In the genomic region with DNA sequence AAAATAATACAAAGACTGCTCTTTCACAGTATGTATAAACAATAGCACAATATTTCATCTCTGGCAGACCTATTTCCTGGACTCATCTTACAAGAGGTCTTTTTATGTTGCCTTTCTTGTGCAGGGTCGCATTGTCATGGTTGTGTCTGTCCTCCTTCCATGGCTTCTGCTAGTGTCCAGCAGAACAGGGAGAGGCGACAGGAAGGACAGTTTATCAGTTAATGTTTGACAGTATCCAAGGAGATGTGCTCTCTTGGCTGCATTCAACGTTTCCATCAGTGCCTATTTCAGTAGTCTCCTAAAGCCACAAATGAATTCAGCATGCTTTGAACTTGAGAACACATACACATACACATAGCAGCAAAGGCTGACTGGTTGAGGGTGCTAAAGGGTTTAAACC, we compare ENCODE assay signal across 29 mouse cellular contexts. TPM values are rescaled to one million over a fixed set of nuclear protein-coding genes. Genes with fewer than 3 reads are reported as not detected.
DNase-seq lines count a peak whose midpoint lies in the region; ATAC-seq and TF ChIP-seq lines count a peak whose summit lies in the region.
"Had no signal": no experiment of that assay in that cellular context is flagged by ENCODE, and none has a peak within 500 bp of the region (broad histone marks: within the 10 kb centered on the region; RNA-seq: fewer than 3 reads in every experiment).

No protein-coding gene starts in this region.

- peaks cover 7% of the 10 kb centered on the region for H3K4me1 ChIP-seq in forebrain, postnatal 0 days (ENCODE audit: insufficient read depth)
- peaks cover 9% of the 10 kb centered on the region for H3K4me1 ChIP-seq in forebrain, embryonic 13.5 days
- peaks cover 7% of the 10 kb centered on the region; the same call in 1 of the 2 replicates for H3K4me1 ChIP-seq in lung, embryonic 15.5 days
- H3K4me1 ChIP-seq in midbrain, postnatal 0 days (ENCODE audit: insufficient read depth, low read length), result 0 out of 2 replicates have a peak, but pooled peaks cover 3% of the 10 kb centered on the region
- H3K4me1 ChIP-seq: embryonic facial prominence, embryonic 10.5 days; embryonic facial prominence, embryonic 13.5 days; heart, embryonic 12.5 days; heart, embryonic 15.5 days had no signal

- 0 out of 2 replicates have a peak overlapping the region, but pooled peaks have one; percentile 29 for H3K27ac ChIP-seq in forebrain, postnatal 0 days (ENCODE audit: low read depth, low read length)
- H3K27ac ChIP-seq in forebrain, embryonic 13.5 days, result no peak overlapping the region
- no peak overlapping the region for H3K27ac ChIP-seq in lung, embryonic 15.5 days
- H3K27ac ChIP-seq in midbrain, postnatal 0 days (ENCODE audit: low read depth, low read length), result no peak overlapping the region
- H3K27ac ChIP-seq: embryonic facial prominence, embryonic 10.5 days; embryonic facial prominence, embryonic 13.5 days; forebrain, embryonic 12.5 days; gastrocnemius, adult 2 months; heart, embryonic 15.5 days; hindbrain, embryonic 14.5 days had no signal

- DNase-seq in forebrain, postnatal 0 days, result no peak
- peak; percentile 22 for DNase-seq in kidney, postnatal 14 days
- DNase-seq in kidney, adult 11 months, result no peak
- no peak for DNase-seq in lung, postnatal 4 days
- peak; percentile 49 for DNase-seq in lung, postnatal 10 days
- DNase-seq in midbrain, postnatal 0 days (ENCODE audit: low spot score), result no peak
- DNase-seq: adrenal gland, adult 8-10 months; adrenal gland, postnatal 25 days; cerebellum, adult 11-12 months; cerebellum, adult 8-10 months; cerebellum, postnatal 10 days; cerebellum, postnatal 36 days; embryo, embryonic 11 days; gastrocnemius, adult 2 months; gastrocnemius, postnatal 14 days; heart, adult 11 months; heart, postnatal 10 days; heart, postnatal 36 days had no signal

- H3K27me3 ChIP-seq in forebrain, postnatal 0 days (ENCODE audit: insufficient read depth, low read length), result no peaks in the 10 kb centered on the region
- H3K27me3 ChIP-seq in forebrain, embryonic 13.5 days, result no peaks in the 10 kb centered on the region
- no peaks in the 10 kb centered on the region for H3K27me3 ChIP-seq in lung, embryonic 15.5 days
- H3K27me3 ChIP-seq in midbrain, postnatal 0 days (ENCODE audit: insufficient read depth, low read length), result no peaks in the 10 kb centered on the region
- H3K27me3 ChIP-seq: embryonic facial prominence, embryonic 13.5 days; forebrain, embryonic 12.5 days; heart, embryonic 12.5 days; heart, embryonic 15.5 days had no signal

- H3K36me3 ChIP-seq in forebrain, postnatal 0 days (ENCODE audit: insufficient read depth), result no peaks in the 10 kb centered on the region
- H3K36me3 ChIP-seq in forebrain, embryonic 13.5 days (ENCODE audit: poor library complexity, severe bottlenecking), result no peaks in the 10 kb centered on the region
- H3K36me3 ChIP-seq in lung, embryonic 15.5 days, result no peaks in the 10 kb centered on the region
- no peaks in the 10 kb centered on the region for H3K36me3 ChIP-seq in midbrain, postnatal 0 days (ENCODE audit: insufficient read depth, low read length)
- H3K36me3 ChIP-seq: embryonic facial prominence, embryonic 10.5 days; embryonic facial prominence, embryonic 13.5 days; forebrain, embryonic 12.5 days; heart, embryonic 12.5 days; heart, embryonic 15.5 days had no signal

- ATAC-seq in forebrain, postnatal 0 days, result no peak
- ATAC-seq in forebrain, embryonic 13.5 days, result no peak
- peak; percentile 52; the same call in 1 of the 2 replicates for ATAC-seq in lung, embryonic 15.5 days (ENCODE audit: borderline replicate concordance, extremely low read depth, low FRiP score, low TSS enrichment)
- ATAC-seq in midbrain, postnatal 0 days (ENCODE audit: low FRiP score), result no peak
- ATAC-seq: activated CD4-positive, CD25-positive, alpha-beta regulatory T cell, adult 4 months; forebrain, embryonic 16.5 days had no signal

- no peak for TF ChIP-seq CTCF in forebrain, postnatal 0 days (IDR thresholded peaks at IDR 0.05; ENCODE audit: low read depth)
- TF ChIP-seq CTCF in midbrain, postnatal 0 days (IDR thresholded peaks at IDR 0.05), result no peak

- H3K4me3 ChIP-seq in forebrain, postnatal 0 days (ENCODE audit: low read depth, low read length), result no peak overlapping the region
- no peak overlapping the region for H3K4me3 ChIP-seq in forebrain, embryonic 13.5 days
- H3K4me3 ChIP-seq in lung, embryonic 15.5 days, result no peak overlapping the region
- H3K4me3 ChIP-seq in midbrain, postnatal 0 days (ENCODE audit: low read depth, low read length), result no peak overlapping the region
- H3K4me3 ChIP-seq: embryonic facial prominence, embryonic 10.5 days; embryonic facial prominence, embryonic 13.5 days; erythroblast, embryonic 14.5 days; forebrain, embryonic 12.5 days; gastrocnemius, adult 2 months; heart, embryonic 12.5 days; heart, embryonic 15.5 days had no signal

- 80% methylated on average over 3 of the region's 3 CpGs for WGBS in forebrain, postnatal 0 days
- WGBS in forebrain, embryonic 13.5 days, result 74% methylated on average over 3 of the region's 3 CpGs
- WGBS in lung, embryonic 15.5 days, result 18% methylated on average over 3 of the region's 3 CpGs
- 64% methylated on average over 3 of the region's 3 CpGs for WGBS in midbrain, postnatal 0 days

- no peak overlapping the region for H3K4me2 ChIP-seq in forebrain, postnatal 0 days (ENCODE audit: low read depth)
- no peak overlapping the region for H3K4me2 ChIP-seq in forebrain, embryonic 13.5 days
- no peak overlapping the region for H3K4me2 ChIP-seq in lung, embryonic 15.5 days
- no peak overlapping the region for H3K4me2 ChIP-seq in midbrain, postnatal 0 days (ENCODE audit: low read depth, low read length, poor library complexity, severe bottlenecking)
- H3K4me2 ChIP-seq: embryonic facial prominence, embryonic 13.5 days; forebrain, embryonic 12.5 days; heart, embryonic 12.5 days; heart, embryonic 15.5 days; hindbrain, embryonic 14.5 days had no signal

- H3K9me3 ChIP-seq in forebrain, postnatal 0 days (ENCODE audit: low read length), result no peaks in the 10 kb centered on the region
- H3K9me3 ChIP-seq in forebrain, embryonic 13.5 days (replicated peaks), result no peaks in the 10 kb centered on the region
- H3K9me3 ChIP-seq in lung, embryonic 15.5 days, result no peaks in the 10 kb centered on the region
- no peaks in the 10 kb centered on the region for H3K9me3 ChIP-seq in midbrain, postnatal 0 days (ENCODE audit: low read length)
- H3K9me3 ChIP-seq: embryonic facial prominence, embryonic 10.5 days; embryonic facial prominence, embryonic 13.5 days; forebrain, embryonic 12.5 days; heart, embryonic 12.5 days; heart, embryonic 15.5 days had no signal

- no peak overlapping the region for H3K9ac ChIP-seq in forebrain, postnatal 0 days
- no peak overlapping the region for H3K9ac ChIP-seq in forebrain, embryonic 13.5 days
- no peak overlapping the region for H3K9ac ChIP-seq in lung, embryonic 15.5 days
- H3K9ac ChIP-seq in midbrain, postnatal 0 days (replicated peaks; ENCODE audit: low read length, poor library complexity, severe bottlenecking), result no peak overlapping the region
- H3K9ac ChIP-seq: embryonic facial prominence, embryonic 13.5 days; forebrain, embryonic 12.5 days; heart, embryonic 12.5 days; heart, embryonic 15.5 days; hindbrain, embryonic 14.5 days had no signal

RNA-seq across cellular contexts. Expression of gene Dchs2, which starts 17.9 kb away (rescaled TPM):
- 5.8 and 8.5 TPM in 2 replicates for total RNA-seq in forebrain, postnatal 0 days (2014; rRNA removed)
- 0.29 and 0.48 TPM in 2 replicates for polyA plus RNA-seq in forebrain, postnatal 0 days (2015; fragmentation: Nextera tagmentation; extraction: Ambion mirVana)
- polyA plus RNA-seq in forebrain, embryonic 13.5 days (2015; fragmentation: Nextera tagmentation; extraction: Ambion mirVana), result 0.12 and 0.13 TPM in 2 replicates
- polyA plus RNA-seq in lung, embryonic 15.5 days (2015; fragmentation: Nextera tagmentation; extraction: Ambion mirVana), result 0.13 and 0.14 TPM in 2 replicates
- 7.6 and 8.7 TPM in 2 replicates for total RNA-seq in midbrain, postnatal 0 days (2014; rRNA removed)
- polyA plus RNA-seq in midbrain, postnatal 0 days (2015; fragmentation: Nextera tagmentation; extraction: Ambion mirVana), result 0.45 and 0.54 TPM in 2 replicates
- polyA plus RNA-seq: activated CD4-positive, CD25-positive, alpha-beta regulatory T cell, adult 4 months had no signal

Comparison
In these comparisons a context has a peak if more than half of its experiments do, and no peak if none do; other contexts are left out.
1. DNase-seq: peak in kidney, postnatal 14 days (single experiment) and lung, postnatal 10 days (single experiment); none in forebrain, postnatal 0 days (single experiment), kidney, adult 11 months (single experiment), lung, postnatal 4 days (0 of 2) and midbrain, postnatal 0 days (single experiment).